Mouse (Mus musculus): ENCODE measurements around the gene Cnfn. TPM values are rescaled to one million over a fixed set of nuclear protein-coding genes. Genes with fewer than 3 reads are reported as not detected.
"Not testable (repeated sequence)": the region's sequence is repeated elsewhere in the genome, so short reads cannot be mapped to it uniquely, and the experiment has no call there.

The Cnfn gene
- total RNA-seq, 2 experiments from 2014 or later, result not detected

GRCm38 (mm10) chr7:25367632-25368293 is 1.8 kb downstream of the Cnfn start:
- DNase-seq (ENCODE audit: extremely low spot score in 1 of 2, low spot score in 1 of 2), result no peak

- no peak for DNase-seq (ENCODE audit: extremely low spot score in 1 of 2, low spot score in 1 of 2)
These were observed 3.4 kb downstream of the Cnfn start for GRCm38 (mm10) chr7:25365937-25366625.

- DNase-seq (ENCODE audit: extremely low spot score in 1 of 2, low spot score in 1 of 2), result no peak
These were observed 5.9 kb downstream of the Cnfn start for GRCm38 (mm10) chr7:25363632-25364031.

- DNase-seq (ENCODE audit: extremely low spot score in 1 of 2, low spot score in 1 of 2), result no peak
These were observed 6.4 kb downstream of the Cnfn start for GRCm38 (mm10) chr7:25363151-25363550.

- DNase-seq (ENCODE audit: extremely low spot score in 1 of 2, low spot score in 1 of 2), result no peak
These were observed 10.8 kb downstream of the Cnfn start for GRCm38 (mm10) chr7:25358721-25359206.

- no peak for DNase-seq (ENCODE audit: extremely low spot score in 1 of 2, low spot score in 1 of 2)
These were observed 20.7 kb downstream of the Cnfn start for GRCm38 (mm10) chr7:25348861-25349260.

GRCm38 (mm10) chr7:25341000-25341784 is 28.3 kb downstream of the Cnfn start:
- DNase-seq (ENCODE audit: extremely low spot score in 1 of 2, low spot score in 1 of 2), result peak in 1 of 2 experiments; percentile 16

- DNase-seq (ENCODE audit: extremely low spot score in 1 of 2, low spot score in 1 of 2), result no peak
These were observed 30.2 kb downstream of the Cnfn start for GRCm38 (mm10) chr7:25339329-25339728.

- no peak for DNase-seq (ENCODE audit: extremely low spot score in 1 of 2, low spot score in 1 of 2)
These were observed 35.1 kb downstream of the Cnfn start for GRCm38 (mm10) chr7:25334472-25334871.

- DNase-seq (ENCODE audit: extremely low spot score in 1 of 2, low spot score in 1 of 2), result peak; percentile 28 to 68
These were observed 35.8 kb downstream of the Cnfn start for GRCm38 (mm10) chr7:25333596-25334307.

- no peak for DNase-seq (ENCODE audit: extremely low spot score in 1 of 2, low spot score in 1 of 2)
These were observed 43.3 kb downstream of the Cnfn start for GRCm38 (mm10) chr7:25326233-25326632.

- DNase-seq (ENCODE audit: extremely low spot score in 1 of 2, low spot score in 1 of 2), result not testable (repeated sequence)
These were observed 44.1 kb downstream of the Cnfn start for GRCm38 (mm10) chr7:25325431-25325830.

GRCm38 (mm10) chr7:25323219-25323618 is 46.3 kb downstream of the Cnfn start:
- no peak for DNase-seq (ENCODE audit: extremely low spot score in 1 of 2, low spot score in 1 of 2)

GRCm38 (mm10) chr7:25322058-25322484 is 47.5 kb downstream of the Cnfn start:
- DNase-seq (ENCODE audit: extremely low spot score in 1 of 2, low spot score in 1 of 2), result no peak

Other genes starting within 250 kb of the Cnfn start
- 10 to 100 TPM in 1 of 2 experiments, 1 to 10 TPM in 1; 7.1 to 11.8 TPM for gene Pou2f2, start 190.0 kb downstream of the Cnfn start, total RNA-seq (2021)
- 10 to 100 TPM; 24.0 to 26.4 TPM for gene Dedd2, start 149.1 kb downstream of the Cnfn start, total RNA-seq (2021)
- 10 to 100 TPM; 10.5 to 12.4 TPM for gene Zfp526, start 148.3 kb downstream of the Cnfn start, total RNA-seq (2021)
- gene Gsk3a, start 131.9 kb downstream of the Cnfn start, total RNA-seq (2021), result 100 to 1,000 TPM; 195 to 200 TPM
- gene Erf, start 119.0 kb downstream of the Cnfn start, total RNA-seq (2021), result 10 to 100 TPM; 44.4 to 51.1 TPM
- gene Cic, start 102.0 kb downstream of the Cnfn start, total RNA-seq (2021), result 100 to 1,000 TPM; 176 to 220 TPM
- gene Pafah1b3, start 71.7 kb downstream of the Cnfn start, total RNA-seq (2021), result 10 to 100 TPM; 19.2 to 25.2 TPM
- not detected for gene Prr19, start 68.3 kb downstream of the Cnfn start, total RNA-seq (2021)
- 10 to 100 TPM; 26.0 to 28.1 TPM for gene Tmem145, start 63.6 kb downstream of the Cnfn start, total RNA-seq (2021)
- gene Megf8, start 52.6 kb downstream of the Cnfn start, total RNA-seq (2021), result 10 to 100 TPM; 93.9 to 98.8 TPM
- gene Lipe, start 29.0 kb upstream of the Cnfn start, total RNA-seq (2021), result 1 to 10 TPM; 7.0 to 7.8 TPM
- not detected for gene Cxcl17, start 43.2 kb upstream of the Cnfn start, total RNA-seq (2021)
- 1 to 10 TPM; 3.1 TPM for gene Ceacam1, start 107.9 kb upstream of the Cnfn start, total RNA-seq (2021)
- gene Ceacam2, start 170.1 kb upstream of the Cnfn start, total RNA-seq (2021), result under 1 TPM; 0.27 to 0.28 TPM
- gene Erich4, start 246.2 kb upstream of the Cnfn start, total RNA-seq (2021), result under 1 TPM in 1 of 2 experiments, not detected in 1; 0.39 TPM
- gene Dmac2, start 249.7 kb upstream of the Cnfn start, total RNA-seq (2021), result 10 to 100 TPM; 48.7 to 54.5 TPM